Mouse (Mus musculus) limb, embryonic 11.5 days (tissue): ENCODE data around the gene Map4k4. TPM values are rescaled to one million over a fixed set of nuclear protein-coding genes. Genes with fewer than 3 reads are reported as not detected.

Experiments used
- ATAC-seq: fragments of 200-750 bp; cut with Nextera tagmentation; 2 replicates; pipeline ENCODE4 v1.8.0; 2017; ENCODE audit warnings: low read depth; ENCODE audit not compliant: insufficient number of reproducible peaks, low FRiP score, low TSS enrichment
- DNase-seq: peaks from one replicate; pipeline ENCODE4 v3.0.0-alpha.2; 2015; ENCODE audit warnings: low spot score
- H3K27ac ChIP-seq: fragments of 300-500 bp; sonication (generic); replicated peaks from 2 replicates; pipeline ENCODE4 v1.5.1; 2014; ENCODE audit warnings: low read depth, mild to moderate bottlenecking, low read length
- H3K27me3 ChIP-seq: fragments of 300-500 bp; sonication (generic); 2 replicates; pipeline ENCODE4 v1.6.1; 2014; ENCODE audit warnings: mild to moderate bottlenecking, low read length, mixed read lengths; ENCODE audit not compliant: control insufficient read depth, insufficient read depth
- H3K36me3 ChIP-seq: fragments of 300-500 bp; sonication (generic); 2 replicates; pipeline ENCODE4 v1.6.1; 2014; ENCODE audit warnings: mild to moderate bottlenecking, low read length, moderate library complexity, mixed read lengths; ENCODE audit not compliant: control insufficient read depth, insufficient read depth
- H3K4me1 ChIP-seq: fragments of 300-500 bp; sonication (generic); 2 replicates; pipeline ENCODE4 v1.6.1; 2014; ENCODE audit warnings: low read length, mixed read lengths; ENCODE audit not compliant: control insufficient read depth, insufficient read depth
- H3K4me2 ChIP-seq: fragments of 300-500 bp; sonication (generic); 2 replicates; pipeline ENCODE4 v1.6.1; 2014; ENCODE audit warnings: low read depth, mild to moderate bottlenecking, moderate library complexity; ENCODE audit not compliant: severe bottlenecking
- H3K4me3 ChIP-seq: fragments of 300-500 bp; sonication (generic); 2 replicates; pipeline ENCODE4 v1.5.1; 2014; ENCODE audit warnings: low read depth, low read length
- H3K9ac ChIP-seq: fragments of 300-500 bp; sonication (generic); 2 replicates; pipeline ENCODE4 v1.6.1; 2014; ENCODE audit warnings: mild to moderate bottlenecking, low read length
- H3K9me3 ChIP-seq: fragments of 300-500 bp; sonication (generic); 2 replicates; pipeline ENCODE4 v1.6.1; 2016; ENCODE audit warnings: low read length; ENCODE audit not compliant: control insufficient read depth
- WGBS: fragments of 180-500 bp; shearing (Covaris S2); extraction: QIAGEN DNeasy Blood & Tissue Kit; methylation state at CpG from one replicate; pipeline ENCODE4 v1.1.7; 2014; 5-methylcytosine and 5-hydroxymethylcytosine counted together
- polyA plus RNA-seq: library from polyadenylated mRNA; unstranded; fragments of >200 nt; fragmentation: Nextera tagmentation; extraction: Ambion mirVana; gene quantifications from 2 replicates; pipeline ENCODE4 v1.2.1, GENCODE M21; 2014

Map4k4 gene
- polyA plus RNA-seq, 1 experiment from 2014 or later: 38.0 TPM

DNA sequence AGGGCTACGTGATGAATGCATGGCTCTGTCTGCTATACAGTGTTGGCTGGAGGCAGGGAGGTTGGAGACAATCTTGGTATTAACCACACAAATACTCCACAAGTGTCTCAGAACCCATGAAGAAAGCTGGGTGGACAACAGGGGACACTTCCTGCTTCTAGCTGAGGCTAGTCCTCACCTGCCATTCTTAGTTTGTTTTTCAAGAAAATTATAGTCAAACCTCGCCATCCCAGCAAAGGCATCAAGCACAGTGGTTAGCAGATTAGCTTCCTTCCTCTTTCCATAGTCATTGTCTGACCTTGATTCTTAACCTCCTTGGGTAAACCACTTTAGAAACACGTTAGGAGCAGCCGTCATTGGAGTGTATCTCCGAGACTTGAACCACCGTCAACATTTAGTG is 145.0 kb downstream of the Map4k4 start:
- H3K36me3 ChIP-seq: no peaks in the 10 kb centered on the region
- no peaks in the 10 kb centered on the region for H3K27me3 ChIP-seq
- 84% methylated on average over 6 of the region's 6 CpGs for WGBS
- H3K4me3 ChIP-seq: no peak overlapping the region
- no peaks in the 10 kb centered on the region for H3K9me3 ChIP-seq
- ATAC-seq (no peak), DNase-seq (no peak)
- H3K4me1 ChIP-seq: no peaks in the 10 kb centered on the region
- H3K9ac ChIP-seq: no peak overlapping the region
- H3K27ac ChIP-seq: no peak overlapping the region
- no peak overlapping the region for H3K4me2 ChIP-seq

GRCm38 (mm10) chr1:40046600-40046999 is 145.9 kb downstream of the Map4k4 start:
- Histone ChIP-seq H3K9me3 (no peaks in the 10 kb centered on the region), H3K9ac (no peak overlapping the region), H3K4me3 (no peak overlapping the region), H3K36me3 (no peaks in the 10 kb centered on the region), H3K4me1 (no peaks in the 10 kb centered on the region), H3K27me3 (no peaks in the 10 kb centered on the region), H3K4me2 (no peak overlapping the region), H3K27ac (no peak overlapping the region)
- no peak for DNase-seq
- ATAC-seq: no peak
- WGBS: 79% methylated on average over 5 of the region's 5 CpGs

DNA sequence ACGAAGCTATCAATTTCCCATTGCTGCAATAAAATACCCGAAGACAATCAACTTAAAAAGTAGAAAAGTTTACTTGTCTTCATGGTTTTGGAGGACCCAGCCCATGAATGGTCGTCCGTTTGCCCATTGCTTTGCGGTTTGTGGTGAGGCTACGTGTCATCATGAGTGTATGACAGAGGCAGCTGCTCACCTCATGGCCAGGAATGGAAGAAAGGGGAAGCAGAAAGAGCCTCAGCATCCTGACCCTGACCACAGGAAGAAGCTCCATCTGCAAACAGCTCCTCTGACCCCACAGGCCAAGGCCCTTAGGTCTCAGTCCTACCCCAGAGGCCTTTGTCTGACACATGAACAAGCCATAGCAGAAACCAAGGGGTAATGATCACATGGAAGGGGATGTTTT is 150.4 kb downstream of the Map4k4 start:
- H3K27me3 ChIP-seq: no peaks in the 10 kb centered on the region
- no peak for DNase-seq
- 93% methylated on average over 6 of the region's 6 CpGs for WGBS
- no peak overlapping the region for H3K4me2 ChIP-seq
- no peak overlapping the region for H3K9ac ChIP-seq
- no peak for ATAC-seq
- no peak overlapping the region for H3K4me3 ChIP-seq
- H3K27ac ChIP-seq: no peak overlapping the region
- H3K4me1 ChIP-seq: no peaks in the 10 kb centered on the region
- H3K9me3 ChIP-seq: no peaks in the 10 kb centered on the region
- no peaks in the 10 kb centered on the region for H3K36me3 ChIP-seq

DNA sequence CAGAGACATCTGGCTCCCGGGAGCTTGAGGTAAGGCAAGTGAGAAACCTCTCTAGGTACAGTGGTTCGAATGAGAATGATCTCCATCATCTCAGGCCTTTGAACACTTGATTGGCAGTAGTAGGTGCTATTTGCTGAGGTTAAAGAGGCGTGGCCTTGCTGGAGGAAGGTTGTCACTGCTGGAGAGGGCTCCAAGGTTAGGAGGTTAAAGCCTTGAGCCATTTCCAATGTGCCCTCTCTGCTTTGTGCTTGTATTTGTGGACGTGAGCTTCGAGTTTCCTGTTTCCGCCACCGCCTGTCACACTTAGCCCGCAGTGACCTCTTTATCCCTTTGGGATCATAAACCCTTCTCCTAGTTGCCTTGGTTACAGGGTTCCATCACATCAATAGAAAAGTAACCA is 151.4 kb downstream of the Map4k4 start:
- Histone ChIP-seq H3K4me3 (no peak overlapping the region), H3K27me3 (no peaks in the 10 kb centered on the region), H3K36me3 (no peaks in the 10 kb centered on the region), H3K4me2 (no peak overlapping the region), H3K9me3 (no peaks in the 10 kb centered on the region), H3K9ac (no peak overlapping the region), H3K4me1 (no peaks in the 10 kb centered on the region), H3K27ac (no peak overlapping the region)
- 63% methylated on average over 8 of the region's 8 CpGs for WGBS
- DNase-seq: no peak
- no peak for ATAC-seq

DNA sequence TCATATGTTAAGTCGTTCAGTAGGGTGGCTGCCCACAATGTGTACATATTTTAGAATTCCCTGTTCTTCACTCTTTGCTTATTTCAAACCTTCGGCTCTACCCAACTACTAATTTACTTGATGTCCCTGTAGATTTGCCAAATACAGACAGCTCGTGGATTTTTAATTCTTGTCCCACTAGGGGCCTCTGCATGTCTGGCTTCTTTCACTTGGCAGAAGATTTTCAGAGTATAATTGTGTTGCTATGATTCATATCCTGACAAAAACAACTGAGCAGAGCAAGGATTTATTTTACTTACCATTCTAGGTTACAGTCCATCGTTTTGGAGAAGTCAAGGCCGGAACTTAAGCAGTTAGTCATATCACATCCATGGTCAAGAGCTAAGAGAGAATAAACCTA is 152.4 kb downstream of the Map4k4 start:
- Histone ChIP-seq H3K27ac (no peak overlapping the region), H3K9ac (no peak overlapping the region), H3K27me3 (no peaks in the 10 kb centered on the region), H3K9me3 (no peaks in the 10 kb centered on the region), H3K36me3 (no peaks in the 10 kb centered on the region), H3K4me1 (no peaks in the 10 kb centered on the region), H3K4me3 (no peak overlapping the region), H3K4me2 (no peak overlapping the region)
- DNase-seq: no peak
- 91% methylated on average over 5 of the region's 5 CpGs for WGBS
- no peak for ATAC-seq

DNA sequence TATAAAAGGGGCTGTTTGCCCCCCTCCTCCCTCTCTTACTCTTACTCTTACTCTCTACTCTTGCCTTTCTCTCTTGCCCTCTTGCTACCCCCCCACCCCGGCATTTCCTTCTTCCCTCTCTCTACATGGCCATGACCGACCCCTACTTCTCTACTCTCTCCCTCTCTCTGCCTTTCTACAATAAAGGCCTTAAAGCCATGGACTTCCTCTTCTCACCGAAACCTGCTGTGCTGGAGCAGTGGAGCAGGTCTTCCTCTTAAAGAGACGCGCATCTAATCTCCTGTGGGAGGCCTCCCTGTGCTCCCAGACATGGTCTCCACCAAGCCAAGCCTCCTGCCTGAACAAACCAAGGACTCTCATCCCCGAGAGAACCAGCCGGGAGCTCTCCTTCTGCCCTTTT is 154.3 kb downstream of the Map4k4 start:
- no peaks in the 10 kb centered on the region for H3K4me1 ChIP-seq
- no peaks in the 10 kb centered on the region for H3K9me3 ChIP-seq
- WGBS: 90% methylated on average over 7 of the region's 7 CpGs
- H3K9ac ChIP-seq: no peak overlapping the region
- H3K27me3 ChIP-seq: no peaks in the 10 kb centered on the region
- DNase-seq (no peak), ATAC-seq (no peak)
- no peak overlapping the region for H3K27ac ChIP-seq
- no peaks in the 10 kb centered on the region for H3K36me3 ChIP-seq
- H3K4me2 ChIP-seq: no peak overlapping the region
- no peak overlapping the region for H3K4me3 ChIP-seq

DNA sequence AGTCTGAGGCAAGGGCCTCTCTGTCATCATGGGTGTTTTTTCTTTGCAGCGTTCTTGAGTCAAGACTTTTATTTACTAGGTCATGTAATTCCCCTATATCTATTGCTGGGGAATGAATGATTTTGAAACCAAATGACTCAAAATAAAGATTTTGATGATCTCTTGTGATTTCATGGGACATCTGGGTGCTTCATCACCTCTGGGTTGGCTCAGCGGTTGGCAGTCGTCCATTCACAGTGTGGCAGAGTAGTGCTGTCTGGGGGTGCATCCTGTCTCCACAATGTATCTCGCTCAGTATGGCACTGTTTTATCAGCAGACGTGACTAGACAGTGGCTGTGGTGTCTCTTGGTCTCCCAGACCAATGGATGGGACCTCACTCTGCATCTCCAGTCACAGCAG is 155.2 kb downstream of the Map4k4 start:
- no peaks in the 10 kb centered on the region for H3K9me3 ChIP-seq
- H3K9ac ChIP-seq: no peak overlapping the region
- H3K4me3 ChIP-seq: no peak overlapping the region
- H3K36me3 ChIP-seq: no peaks in the 10 kb centered on the region
- H3K27me3 ChIP-seq: no peaks in the 10 kb centered on the region
- H3K27ac ChIP-seq: no peak overlapping the region
- DNase-seq: no peak
- WGBS: 81% methylated on average over 5 of the region's 5 CpGs
- no peaks in the 10 kb centered on the region for H3K4me1 ChIP-seq
- no peak for ATAC-seq
- H3K4me2 ChIP-seq: no peak overlapping the region

GRCm38 (mm10) chr1:40057351-40057750 is 156.6 kb downstream of the Map4k4 start:
- H3K9me3 ChIP-seq: no peaks in the 10 kb centered on the region
- WGBS: 65% methylated on average over 5 of the region's 5 CpGs
- DNase-seq (no peak), ATAC-seq (no peak)
- H3K4me3 ChIP-seq: no peak overlapping the region
- H3K36me3 ChIP-seq: no peaks in the 10 kb centered on the region
- no peak overlapping the region for H3K27ac ChIP-seq
- H3K4me2 ChIP-seq: no peak overlapping the region
- no peak overlapping the region for H3K9ac ChIP-seq
- no peaks in the 10 kb centered on the region for H3K27me3 ChIP-seq
- H3K4me1 ChIP-seq: no peaks in the 10 kb centered on the region

GRCm38 (mm10) chr1:40058013-40058412 is 157.3 kb downstream of the Map4k4 start:
- no peaks in the 10 kb centered on the region for H3K27me3 ChIP-seq
- no peak overlapping the region for H3K9ac ChIP-seq
- 58% methylated on average over 11 of the region's 11 CpGs for WGBS
- no peaks in the 10 kb centered on the region for H3K36me3 ChIP-seq
- DNase-seq: no peak
- no peak overlapping the region for H3K4me3 ChIP-seq
- H3K27ac ChIP-seq: no peak overlapping the region
- no peaks in the 10 kb centered on the region for H3K4me1 ChIP-seq
- H3K4me2 ChIP-seq: no peak overlapping the region
- no peaks in the 10 kb centered on the region for H3K9me3 ChIP-seq
- no peak for ATAC-seq
